Mouse (Mus musculus) embryonic facial prominence, embryonic 15.5 days (tissue): ENCODE measurements around the gene Ppp3ca. TPM values are rescaled to one million over a fixed set of nuclear protein-coding genes. Genes with fewer than 3 reads are reported as not detected.

Experiments
- ATAC-seq: fragments of 200-750 bp; cut with Nextera tagmentation; 2 replicates; pipeline ENCODE4 v1.8.0; 2017; ENCODE audit warnings: low read depth, moderate TSS enrichment; ENCODE audit not compliant: insufficient number of reproducible peaks, low FRiP score, low TSS enrichment
- H3K27ac ChIP-seq: fragments of 300-500 bp; sonication (generic); replicated peaks from 2 replicates; pipeline ENCODE4 v1.5.1; 2015; ENCODE audit warnings: mild to moderate bottlenecking, inconsistent platforms
- H3K27me3 ChIP-seq: fragments of 300-500 bp; sonication (generic); 2 replicates; pipeline ENCODE4 v1.6.1; 2015; ENCODE audit warnings: inconsistent platforms
- H3K36me3 ChIP-seq: fragments of 300-500 bp; sonication (generic); 2 replicates; pipeline ENCODE4 v1.6.1; 2015; ENCODE audit warnings: mild to moderate bottlenecking, inconsistent platforms
- H3K4me1 ChIP-seq: fragments of 300-500 bp; sonication (generic); 2 replicates; pipeline ENCODE4 v1.6.1; 2015; ENCODE audit warnings: inconsistent platforms
- H3K4me2 ChIP-seq: fragments of 300-500 bp; sonication (generic); replicated peaks from 2 replicates; pipeline ENCODE4 v1.6.1; 2015; ENCODE audit warnings: mild to moderate bottlenecking, inconsistent platforms
- H3K4me3 ChIP-seq: fragments of 300-500 bp; sonication (generic); replicated peaks from 2 replicates; pipeline ENCODE4 v1.5.1; 2015; ENCODE audit warnings: mild to moderate bottlenecking, inconsistent platforms
- H3K9ac ChIP-seq: fragments of 300-500 bp; sonication (generic); 2 replicates; pipeline ENCODE4 v1.6.1; 2015; ENCODE audit warnings: inconsistent platforms
- H3K9me3 ChIP-seq: fragments of 300-500 bp; sonication (generic); replicated peaks from 2 replicates; pipeline ENCODE4 v1.6.1; 2016; ENCODE audit warnings: inconsistent platforms
- WGBS: fragments of 180-500 bp; shearing (Covaris S2); methylation state at CpG from one replicate; pipeline ENCODE4 v1.1.7; 2015; 5-methylcytosine and 5-hydroxymethylcytosine counted together
- polyA plus RNA-seq: library from polyadenylated mRNA; unstranded; fragments of >200 nt; fragmentation: Nextera tagmentation; extraction: Ambion mirVana; gene quantifications from 2 replicates; pipeline ENCODE4 v1.2.1, GENCODE M21; 2015

Ppp3ca gene
- polyA plus RNA-seq, 1 experiment from 2014 or later, result 82.8 TPM

GRCm38 (mm10) chr3:136865176-136865859 is 195.4 kb downstream of the Ppp3ca start:
- 0 out of 2 replicates have a peak, but pooled peaks cover 5% of the 10 kb centered on the region for H3K4me1 ChIP-seq
- H3K4me3 ChIP-seq, result no peak overlapping the region
- H3K4me2 ChIP-seq, result no peak overlapping the region
- WGBS, result 78% methylated on average over 4 of the region's 4 CpGs
- no peaks in the 10 kb centered on the region for H3K9me3 ChIP-seq
- H3K9ac ChIP-seq, result no peak overlapping the region
- no peak overlapping the region for H3K27ac ChIP-seq
- no peak for ATAC-seq
- H3K36me3 ChIP-seq, result no peaks in the 10 kb centered on the region
- H3K27me3 ChIP-seq, result no peaks in the 10 kb centered on the region

GRCm38 (mm10) chr3:136866095-136866494 is 196.2 kb downstream of the Ppp3ca start:
- no peak for ATAC-seq
- 84% methylated on average over 3 of the region's 3 CpGs for WGBS
- no peaks in the 10 kb centered on the region for H3K9me3 ChIP-seq

GRCm38 (mm10) chr3:136866571-136866970 is 196.6 kb downstream of the Ppp3ca start:
- no peak overlapping the region for H3K4me2 ChIP-seq
- 58% methylated on average over 3 of the region's 3 CpGs for WGBS
- ATAC-seq, result no peak

More at GRCm38 (mm10) chr3:136866095-136866494, 196.2 kb downstream of the Ppp3ca start:
- Histone ChIP-seq H3K27ac (no peak overlapping the region), H3K4me1 (0 out of 2 replicates have a peak, but pooled peaks cover 5% of the 10 kb centered on the region), H3K27me3 (no peaks in the 10 kb centered on the region), H3K4me3 (no peak overlapping the region), H3K4me2 (no peak overlapping the region), H3K36me3 (no peaks in the 10 kb centered on the region), H3K9ac (no peak overlapping the region)

GRCm38 (mm10) chr3:136867366-136867765 is 197.4 kb downstream of the Ppp3ca start:
- Histone ChIP-seq H3K4me3 (no peak overlapping the region), H3K9me3 (no peaks in the 10 kb centered on the region), H3K4me1 (peaks cover 16% of the 10 kb centered on the region), H3K9ac (no peak overlapping the region), H3K36me3 (no peaks in the 10 kb centered on the region), H3K27ac (no peak overlapping the region), H3K27me3 (no peaks in the 10 kb centered on the region), H3K4me2 (no peak overlapping the region)
- ATAC-seq, result no peak
- 95% methylated on average over 2 of the region's 2 CpGs for WGBS

More at GRCm38 (mm10) chr3:136866571-136866970, 196.6 kb downstream of the Ppp3ca start:
- no peaks in the 10 kb centered on the region for H3K9me3 ChIP-seq
- no peak overlapping the region for H3K27ac ChIP-seq
- no peak overlapping the region for H3K9ac ChIP-seq
- no peaks in the 10 kb centered on the region for H3K36me3 ChIP-seq
- no peaks in the 10 kb centered on the region for H3K27me3 ChIP-seq
- H3K4me1 ChIP-seq, result peaks cover 10% of the 10 kb centered on the region
- H3K4me3 ChIP-seq, result no peak overlapping the region

- no peak overlapping the region for H3K4me2 ChIP-seq
- H3K27me3 ChIP-seq, result no peaks in the 10 kb centered on the region
- H3K36me3 ChIP-seq, result no peaks in the 10 kb centered on the region
- H3K4me3 ChIP-seq, result no peak overlapping the region
- no peak overlapping the region for H3K9ac ChIP-seq
- H3K4me1 ChIP-seq, result peaks cover 11% of the 10 kb centered on the region
- no peaks in the 10 kb centered on the region for H3K9me3 ChIP-seq
- ATAC-seq, result no peak
- WGBS, result 53% methylated on average over 14 of the region's 14 CpGs
- 0 out of 2 replicates have a peak overlapping the region, but pooled peaks have one; percentile 17 for H3K27ac ChIP-seq
Observed at GRCm38 (mm10) chr3:136871772-136872532, 202.0 kb downstream of the Ppp3ca start.

GRCm38 (mm10) chr3:136872533-136873095 is 202.7 kb downstream of the Ppp3ca start:
- ATAC-seq, result no peak; the same call in 1 of the 2 replicates
- H3K4me2 ChIP-seq, result no peak overlapping the region

GRCm38 (mm10) chr3:136873809-136874449 is 204.0 kb downstream of the Ppp3ca start:
- Histone ChIP-seq H3K36me3 (0 out of 2 replicates have a peak, but pooled peaks cover 3% of the 10 kb centered on the region), H3K27ac (no peak overlapping the region), H3K4me2 (no peak overlapping the region), H3K9me3 (no peaks in the 10 kb centered on the region), H3K9ac (no peak overlapping the region), H3K27me3 (no peaks in the 10 kb centered on the region), H3K4me1 (peaks cover 11% of the 10 kb centered on the region), H3K4me3 (no peak overlapping the region)
- whole genome bisulfite sequencing, result 82% methylated on average over 7 of the region's 7 CpGs
- ATAC-seq, result no peak

More at GRCm38 (mm10) chr3:136872533-136873095, 202.7 kb downstream of the Ppp3ca start:
- no peaks in the 10 kb centered on the region for H3K9me3 ChIP-seq
- H3K9ac ChIP-seq, result no peak overlapping the region
- no peak overlapping the region for H3K27ac ChIP-seq
- no peak overlapping the region for H3K4me3 ChIP-seq
- no peaks in the 10 kb centered on the region for H3K36me3 ChIP-seq
- no peaks in the 10 kb centered on the region for H3K27me3 ChIP-seq
- peaks cover 11% of the 10 kb centered on the region for H3K4me1 ChIP-seq
- WGBS, result 75% methylated on average over 8 of the region's 8 CpGs

GRCm38 (mm10) chr3:136874566-136874965 is 204.6 kb downstream of the Ppp3ca start:
- no peak overlapping the region for H3K4me3 ChIP-seq
- ATAC-seq, result no peak
- no peaks in the 10 kb centered on the region for H3K27me3 ChIP-seq
- H3K36me3 ChIP-seq, result 0 out of 2 replicates have a peak, but pooled peaks cover 3% of the 10 kb centered on the region
- H3K9me3 ChIP-seq, result no peaks in the 10 kb centered on the region
- no peak overlapping the region for H3K4me2 ChIP-seq
- H3K27ac ChIP-seq, result no peak overlapping the region
- H3K4me1 ChIP-seq, result peaks cover 11% of the 10 kb centered on the region
- 64% methylated on average over 5 of the region's 5 CpGs for WGBS
- H3K9ac ChIP-seq, result no peak overlapping the region

GRCm38 (mm10) chr3:136887741-136888140 is 217.8 kb downstream of the Ppp3ca start:
- Histone ChIP-seq H3K36me3 (peaks cover 8% of the 10 kb centered on the region; the same call in 1 of the 2 replicates), H3K4me1 (no peaks in the 10 kb centered on the region), H3K9ac (no peak overlapping the region), H3K4me2 (no peak overlapping the region), H3K4me3 (no peak overlapping the region), H3K9me3 (no peaks in the 10 kb centered on the region), H3K27me3 (no peaks in the 10 kb centered on the region), H3K27ac (no peak overlapping the region)
- WGBS, result 84% methylated on average over 9 of the region's 9 CpGs
- no peak for ATAC-seq

GRCm38 (mm10) chr3:136892140-136892539 is 222.2 kb downstream of the Ppp3ca start:
- no peak for ATAC-seq
- Histone ChIP-seq H3K4me3 (no peak overlapping the region), H3K27ac (no peak overlapping the region), H3K27me3 (no peaks in the 10 kb centered on the region), H3K9me3 (no peaks in the 10 kb centered on the region), H3K36me3 (peaks cover 21% of the 10 kb centered on the region), H3K9ac (no peak overlapping the region), H3K4me1 (no peaks in the 10 kb centered on the region), H3K4me2 (no peak overlapping the region)
- 41% methylated on average over 3 of the region's 3 CpGs for WGBS
